Mouse (Mus musculus): ENCODE data around the gene Upk3bl. TPM values are rescaled to one million over a fixed set of nuclear protein-coding genes. Genes with fewer than 3 reads are reported as not detected.
A peak's percentile ranks its signal among the peaks of the same experiment; 100 is the strongest.
"Not testable (repeated sequence)": the region's sequence is repeated elsewhere in the genome, so short reads cannot be mapped to it uniquely, and the experiment has no call there.

Upk3bl gene
- polyA plus RNA-seq, 1 experiment from 2014 or later = 5.4 TPM

DNA sequence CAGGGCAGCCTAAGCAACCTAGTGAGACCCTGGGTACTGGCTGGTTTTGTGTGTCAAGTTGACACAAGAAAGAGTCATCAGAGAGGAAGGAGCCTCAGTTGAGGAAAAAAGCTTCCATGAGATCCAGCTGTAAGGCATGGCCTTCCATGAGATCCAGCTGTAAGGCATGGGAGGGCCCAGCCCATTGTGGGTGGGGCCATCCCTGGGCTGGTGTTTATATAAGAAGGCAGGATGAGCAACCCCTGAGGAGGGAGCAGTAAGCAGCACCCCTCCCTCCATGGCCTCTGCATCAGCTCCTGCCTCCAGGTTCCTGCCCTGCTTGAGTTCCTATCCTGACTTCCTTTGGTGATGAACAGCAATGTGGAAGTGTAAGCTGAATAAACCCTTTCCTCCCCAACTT lies 5.8 kb upstream of the Upk3bl start:
- not testable (repeated sequence) for H3K27ac ChIP-seq; ATAC-seq (ENCODE audit: insufficient number of reproducible peaks, insufficient read depth, low FRiP score, low TSS enrichment, low read depth); H3K4me2 ChIP-seq; H3K9me3 ChIP-seq; H3K27me3 ChIP-seq; H3K4me3 ChIP-seq (replicated peaks); H3K36me3 ChIP-seq; H3K9ac ChIP-seq (replicated peaks)
- peaks cover 16% of the 10 kb centered on the region for H3K4me1 ChIP-seq (replicated peaks)

- no peak for ATAC-seq (ENCODE audit: insufficient number of reproducible peaks, insufficient read depth, low FRiP score, low TSS enrichment, low read depth)
- H3K4me3 ChIP-seq (replicated peaks) = no peak overlapping the region
- no peak overlapping the region for H3K27ac ChIP-seq
- no peaks in the 10 kb centered on the region for H3K27me3 ChIP-seq
- H3K9ac ChIP-seq (replicated peaks) = no peak overlapping the region
- H3K36me3 ChIP-seq = no peaks in the 10 kb centered on the region
- 65% methylated on average over 6 of the region's 6 CpGs for WGBS
- H3K4me1 ChIP-seq (replicated peaks) = peaks cover 16% of the 10 kb centered on the region
- H3K4me2 ChIP-seq = no peak overlapping the region
- H3K9me3 ChIP-seq = no peaks in the 10 kb centered on the region
These were observed 4.4 kb upstream of the Upk3bl start for GRCm38 (mm10) chr5:136049926-136050325.

GRCm38 (mm10) chr5:136051231-136052085 lies 2.8 kb upstream of the Upk3bl start:
- 20% methylated on average over 10 of the region's 10 CpGs for WGBS
- no peaks in the 10 kb centered on the region for H3K9me3 ChIP-seq
- H3K4me1 ChIP-seq (replicated peaks) = peaks cover 12% of the 10 kb centered on the region
- H3K27me3 ChIP-seq = no peaks in the 10 kb centered on the region
- no peak overlapping the region for H3K4me3 ChIP-seq (replicated peaks)
- ATAC-seq (ENCODE audit: insufficient number of reproducible peaks, insufficient read depth, low FRiP score, low TSS enrichment, low read depth) = peak; percentile 63; the same call in 1 of the 2 replicates
- H3K9ac ChIP-seq (replicated peaks) = 0 out of 2 replicates have a peak overlapping the region, but pooled peaks have one; percentile 34
- no peaks in the 10 kb centered on the region for H3K36me3 ChIP-seq
- H3K27ac ChIP-seq = peak overlapping the region; percentile 67
- peak overlapping the region; percentile 13; the same call in 1 of the 2 replicates for H3K4me2 ChIP-seq

DNA sequence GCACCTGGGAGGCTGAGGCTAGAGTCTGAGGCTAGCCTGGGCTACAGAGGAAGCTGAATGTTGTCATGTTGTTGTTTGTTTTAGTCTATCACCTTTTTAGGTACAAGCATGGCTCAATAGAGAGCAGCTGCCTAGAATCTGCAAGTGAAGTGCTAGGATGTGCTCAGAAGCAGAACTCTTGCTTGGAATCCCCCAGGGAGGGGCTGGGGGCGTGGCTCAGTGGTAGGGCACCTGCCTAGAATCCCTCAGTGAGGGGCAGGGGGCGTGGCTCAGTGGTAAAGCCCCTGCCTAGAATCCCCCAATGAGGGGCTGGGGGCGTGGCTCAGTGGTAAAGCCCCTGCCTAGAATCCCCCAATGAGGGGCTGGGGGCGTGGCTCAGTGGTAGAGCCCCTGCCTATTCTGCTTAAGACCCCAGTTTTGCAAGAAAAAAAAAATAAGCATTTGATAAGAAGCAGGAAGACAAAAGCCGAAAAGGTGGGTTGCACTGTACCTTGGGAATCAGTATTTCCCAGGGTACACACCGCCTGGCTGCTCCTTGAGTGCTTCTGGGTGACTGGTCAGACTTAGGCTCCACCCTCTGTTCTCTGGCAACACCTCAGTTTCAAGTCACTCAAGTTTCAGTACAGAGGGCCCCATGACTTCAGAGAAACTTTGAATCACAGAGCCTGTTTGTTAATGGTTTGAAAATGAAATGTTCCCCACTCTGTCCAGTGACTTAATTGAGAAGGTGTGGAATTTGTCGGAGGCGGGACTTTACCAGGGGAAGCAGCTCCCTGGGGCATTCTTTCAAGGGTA lies 1.2 kb upstream of the Upk3bl start:
- no peak overlapping the region for H3K27ac ChIP-seq

DNA sequence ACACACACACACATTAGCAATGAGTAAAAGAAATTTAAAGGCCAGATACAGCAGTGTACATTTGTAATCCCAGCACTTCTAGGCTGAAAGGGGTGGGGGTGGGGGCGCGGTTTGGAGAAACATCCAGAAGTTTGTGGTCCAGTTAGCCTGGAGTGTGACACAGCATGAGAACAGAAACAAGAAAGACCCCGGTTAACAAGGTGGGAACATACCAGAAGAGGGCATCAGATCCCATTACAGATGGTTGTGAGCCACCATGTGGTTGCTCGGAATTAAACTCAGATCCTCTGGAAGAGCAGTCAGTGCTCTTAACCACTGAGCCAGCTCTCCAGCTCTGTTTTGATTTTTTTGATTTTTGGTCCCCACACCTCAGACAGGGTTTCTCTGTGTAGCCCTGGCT lies 1.8 kb downstream of the Upk3bl start:
- Histone ChIP-seq H3K4me3 (replicated peaks) (no peak overlapping the region), H3K9ac (replicated peaks) (no peak overlapping the region), H3K4me1 (replicated peaks) (peaks cover 11% of the 10 kb centered on the region), H3K36me3 (no peaks in the 10 kb centered on the region), H3K9me3 (no peaks in the 10 kb centered on the region), H3K27me3 (peaks cover 22% of the 10 kb centered on the region), H3K4me2 (no peak overlapping the region), H3K27ac (no peak overlapping the region)
- 41% methylated on average over 4 of the region's 4 CpGs for WGBS
- ATAC-seq (ENCODE audit: insufficient number of reproducible peaks, insufficient read depth, low FRiP score, low TSS enrichment, low read depth) = no peak

More for the DNA sequence above, 1.2 kb upstream of the Upk3bl start:
- 68% methylated on average over 8 of the region's 8 CpGs for WGBS
- no peaks in the 10 kb centered on the region for H3K9me3 ChIP-seq
- no peak overlapping the region for H3K4me2 ChIP-seq
- peaks cover under 1% of the 10 kb centered on the region; the same call in 1 of the 2 replicates for H3K27me3 ChIP-seq
- no peak for ATAC-seq (ENCODE audit: insufficient number of reproducible peaks, insufficient read depth, low FRiP score, low TSS enrichment, low read depth)
- H3K4me3 ChIP-seq (replicated peaks) = no peak overlapping the region
- peaks cover 11% of the 10 kb centered on the region for H3K4me1 ChIP-seq (replicated peaks)
- H3K9ac ChIP-seq (replicated peaks) = no peak overlapping the region
- no peaks in the 10 kb centered on the region for H3K36me3 ChIP-seq

GRCm38 (mm10) chr5:136057085-136057484 lies 2.8 kb downstream of the Upk3bl start:
- H3K9ac ChIP-seq (replicated peaks) = no peak overlapping the region
- H3K36me3 ChIP-seq = no peaks in the 10 kb centered on the region
- H3K4me2 ChIP-seq = no peak overlapping the region
- H3K9me3 ChIP-seq = no peaks in the 10 kb centered on the region
- H3K27ac ChIP-seq = no peak overlapping the region
- 28% methylated on average over 8 of the region's 8 CpGs for WGBS
- H3K4me3 ChIP-seq (replicated peaks) = no peak overlapping the region
- H3K27me3 ChIP-seq = peaks cover 26% of the 10 kb centered on the region
- H3K4me1 ChIP-seq (replicated peaks) = peaks cover under 1% of the 10 kb centered on the region; the same call in 1 of the 2 replicates
- peak; percentile 41; the same call in 1 of the 2 replicates for ATAC-seq (ENCODE audit: insufficient number of reproducible peaks, insufficient read depth, low FRiP score, low TSS enrichment, low read depth)

- WGBS = 13% methylated on average over 12 of the region's 12 CpGs
- Histone ChIP-seq H3K4me1 (replicated peaks) (no peaks in the 10 kb centered on the region; the same call in 1 of the 2 replicates), H3K9me3 (peaks cover 4% of the 10 kb centered on the region; the same call in 1 of the 2 replicates), H3K27ac (no peak overlapping the region), H3K4me2 (no peak overlapping the region), H3K27me3 (peaks cover 26% of the 10 kb centered on the region), H3K9ac (replicated peaks) (no peak overlapping the region), H3K4me3 (replicated peaks) (no peak overlapping the region), H3K36me3 (no peaks in the 10 kb centered on the region)
- ATAC-seq (ENCODE audit: insufficient number of reproducible peaks, insufficient read depth, low FRiP score, low TSS enrichment, low read depth) = no peak
These were observed 7.3 kb downstream of the Upk3bl start for GRCm38 (mm10) chr5:136061567-136061966.

- H3K9me3 ChIP-seq = peaks cover 4% of the 10 kb centered on the region; the same call in 1 of the 2 replicates
- H3K4me1 ChIP-seq (replicated peaks) = no peaks in the 10 kb centered on the region
- H3K4me3 ChIP-seq (replicated peaks) = no peak overlapping the region
- H3K9ac ChIP-seq (replicated peaks) = no peak overlapping the region
- H3K4me2 ChIP-seq = no peak overlapping the region
- peaks cover 23% of the 10 kb centered on the region for H3K27me3 ChIP-seq
- H3K36me3 ChIP-seq = no peaks in the 10 kb centered on the region
- no peak for ATAC-seq (ENCODE audit: insufficient number of reproducible peaks, insufficient read depth, low FRiP score, low TSS enrichment, low read depth)
- H3K27ac ChIP-seq = no peak overlapping the region
- WGBS = 89% methylated on average over 10 of the region's 10 CpGs
These were observed 9.6 kb downstream of the Upk3bl start for GRCm38 (mm10) chr5:136063920-136064319.

- 74% methylated on average over 11 of the region's 11 CpGs for WGBS
- H3K36me3 ChIP-seq; H3K9ac ChIP-seq (replicated peaks); ATAC-seq (ENCODE audit: insufficient number of reproducible peaks, insufficient read depth, low FRiP score, low TSS enrichment, low read depth); H3K4me1 ChIP-seq (replicated peaks); H3K4me2 ChIP-seq; H3K27ac ChIP-seq; H3K4me3 ChIP-seq (replicated peaks); H3K9me3 ChIP-seq; H3K27me3 ChIP-seq: not testable (repeated sequence)
These were observed 12.3 kb downstream of the Upk3bl start for GRCm38 (mm10) chr5:136066404-136067148.

DNA sequence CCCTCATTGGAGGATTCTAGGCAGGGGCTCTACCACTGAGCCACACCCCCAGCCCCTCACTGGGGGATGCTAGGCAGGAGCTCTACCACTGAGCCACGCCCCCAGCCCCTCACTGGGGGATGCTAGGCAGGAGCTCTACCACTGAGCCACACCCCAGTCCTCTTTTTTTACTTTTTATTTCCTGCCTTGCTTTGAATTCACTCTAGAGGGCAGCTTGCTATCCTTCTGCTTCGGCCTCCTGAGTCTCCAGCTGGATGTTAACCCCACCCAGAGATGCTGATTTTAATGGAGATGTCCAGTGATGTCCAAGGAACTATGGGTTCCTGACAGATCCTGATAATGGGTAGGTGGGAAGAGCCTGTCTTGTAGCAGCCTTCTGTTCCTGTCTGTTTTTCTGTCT lies 15.1 kb downstream of the Upk3bl start:
- no peaks in the 10 kb centered on the region for H3K36me3 ChIP-seq
- 0 out of 2 replicates have a peak, but pooled peaks cover 5% of the 10 kb centered on the region for H3K4me1 ChIP-seq (replicated peaks)
- H3K4me2 ChIP-seq = no peak overlapping the region
- H3K9ac ChIP-seq (replicated peaks) = no peak overlapping the region
- H3K4me3 ChIP-seq (replicated peaks) = no peak overlapping the region
- peaks cover 10% of the 10 kb centered on the region for H3K27me3 ChIP-seq
- H3K27ac ChIP-seq = no peak overlapping the region
- ATAC-seq (ENCODE audit: insufficient number of reproducible peaks, insufficient read depth, low FRiP score, low TSS enrichment, low read depth) = no peak
- 63% methylated on average over 2 of the region's 2 CpGs for WGBS
- H3K9me3 ChIP-seq = peaks cover 5% of the 10 kb centered on the region; the same call in 1 of the 2 replicates
